Mouse (Mus musculus) Patski (cell line): ENCODE results near the gene Ccdc144b. TPM values are rescaled to one million over a fixed set of nuclear protein-coding genes. Genes with fewer than 3 reads are reported as not detected.

Source experiments
- ATAC-seq: fragments of 100-300 bp; one replicate; pipeline ENCODE4 v1.8.0; 2021
- CTCF ChIA-PET: fragments of 350-600 bp; sonication (Branson Sonifier 250); formaldehyde crosslinking; loops from one replicate; lab custom pipeline; 2022; ENCODE audit warnings: inconsistent platforms; lab: Charles Lee
- POLR2A ChIA-PET: fragments of 350-600 bp; sonication (Branson Sonifier 250); formaldehyde crosslinking; loops from one replicate; lab custom pipeline; 2022; ENCODE audit warnings: antibody characterized with exemption, inconsistent platforms; lab: Charles Lee
- DNase-seq: peaks from one replicate; pipeline ENCODE4 v3.0.0-alpha.2; 2011; ENCODE audit warnings: low read depth, low spot score
- H3K27me3 ChIP-seq: fragments of 371-371 bp; one replicate; pipeline ENCODE4 v1.5.1; 2021
- CTCF ChIP-seq: fragments of 100-300 bp; IDR thresholded peaks from one replicate; pipeline ENCODE4 v1.5.1; 2021
- in situ Hi-C: fragments of 300-500 bp; cut with MboI; formaldehyde crosslinking; loops from 3 replicates; pipeline ENCODE4 v1.11.1; 2018; ENCODE audit warnings: low pct_unique_long_range_greater_than_20kb, mixed read lengths
- polyA plus RNA-seq: library from polyadenylated mRNA; unstranded; gene quantifications from one replicate; pipeline ENCODE4 v1.2.3, GENCODE M21; 2021

Gene Ccdc144b
- polyA plus RNA-seq, 1 experiment from 2014 or later: not detected

GRCm38 (mm10) chr3:36071047-36071446, 17.7 kb upstream of the Ccdc144b start:
- in situ Hi-C loops: no loop called here
- ATAC-seq (no peak), DNase-seq (no peak)
- no peak for TF ChIP-seq CTCF
- POLR2A ChIA-PET: no interaction called here
- CTCF ChIA-PET: no interaction called here
- no peaks in the 10 kb centered on the region for H3K27me3 ChIP-seq

GRCm38 (mm10) chr3:36070436-36070835, 17.1 kb upstream of the Ccdc144b start:
- TF ChIP-seq CTCF: no peak
- CTCF ChIA-PET: no interaction called here
- in situ Hi-C loops: no loop called here
- H3K27me3 ChIP-seq: no peaks in the 10 kb centered on the region
- ATAC-seq (no peak), DNase-seq (no peak)
- POLR2A ChIA-PET: no interaction called here

GRCm38 (mm10) chr3:36067731-36068130, 14.4 kb upstream of the Ccdc144b start:
- in situ Hi-C loops: no loop called here
- POLR2A ChIA-PET: no interaction called here

GRCm38 (mm10) chr3:36065843-36066651, 12.7 kb upstream of the Ccdc144b start, which contains the start of gene Acad9:
Acad9 (plus strand) TSS chr3:36065979.
- ChIA-PET POLR2A (interaction anchor here (0.6 to 1.5 kb wide), 3 partner anchors 9 to 303 kb away, joined by 3 to 5 read pairs (median 4); no protein-coding TSS in a partner anchor), CTCF (interaction anchor here (0.7 to 1.8 kb wide), 7 partner anchors 14 to 93 kb away, joined by 3 to 5 read pairs (median 4); no protein-coding TSS in a partner anchor)
- H3K27me3 ChIP-seq: peaks cover 16% of the 10 kb centered on the region
- ATAC-seq (peak; percentile 97), DNase-seq (peak; percentile 90)
- no peak for TF ChIP-seq CTCF
- in situ Hi-C loops: no loop called here

More at GRCm38 (mm10) chr3:36067731-36068130, 14.4 kb upstream of the Ccdc144b start:
- CTCF ChIA-PET: no interaction called here
- ATAC-seq (no peak), DNase-seq (no peak)
- TF ChIP-seq CTCF: no peak
- peaks cover under 1% of the 10 kb centered on the region for H3K27me3 ChIP-seq

- ChIA-PET CTCF (interaction anchor here (0.7 to 1.5 kb wide), 4 partner anchors 23 to 93 kb away, joined by 3 to 4 read pairs (median 3); no protein-coding TSS in a partner anchor), POLR2A (interaction anchor here (0.6 to 1.5 kb wide), 4 partner anchors 9 to 821 kb away, joined by 3 to 5 read pairs (median 4); no protein-coding TSS in a partner anchor)
- ATAC-seq (no peak), DNase-seq (no peak)
- peaks cover 23% of the 10 kb centered on the region for H3K27me3 ChIP-seq
- TF ChIP-seq CTCF: no peak
- in situ Hi-C loops: no loop called here
Measured at GRCm38 (mm10) chr3:36065166-36065565, 11.8 kb upstream of the Ccdc144b start.

GRCm38 (mm10) chr3:36064592-36065061, 11.3 kb upstream of the Ccdc144b start:
- DNase-seq (no peak), ATAC-seq (no peak)
- H3K27me3 ChIP-seq: peaks cover 25% of the 10 kb centered on the region
- no peak for TF ChIP-seq CTCF
- POLR2A ChIA-PET: no interaction called here
- in situ Hi-C loops: loop anchor here (5.0 kb wide), 2 partner anchors 87 to 372 kb away; no protein-coding TSS in a partner anchor
- CTCF ChIA-PET: interaction anchor here (1.2 to 1.5 kb wide), 3 partner anchors 23 to 372 kb away, joined by 3 read pairs; no protein-coding TSS in a partner anchor

- ChIA-PET POLR2A (interaction anchor here (0.6 kb wide), 1 partner anchor 13 kb away, joined by 3 read pairs; no protein-coding TSS in a partner anchor), CTCF (interaction anchor here (0.5 to 2.5 kb wide), 12 partner anchors 9 to 371 kb away, joined by 3 to 11 read pairs (median 4); no protein-coding TSS in a partner anchor)
- DNase-seq: peak; percentile 15
- peak; percentile 95 for TF ChIP-seq CTCF
- peaks cover 67% of the 10 kb centered on the region for H3K27me3 ChIP-seq
- in situ Hi-C loops: loop anchor here (5.0 kb wide), 2 partner anchors 83 to 368 kb away; no protein-coding TSS in a partner anchor
- ATAC-seq: peak; percentile 89
Measured at GRCm38 (mm10) chr3:36060096-36060850, 6.9 kb upstream of the Ccdc144b start.

GRCm38 (mm10) chr3:36049106-36049505, 4.2 kb downstream of the Ccdc144b start:
- CTCF ChIA-PET: no interaction called here
- DNase-seq (no peak), ATAC-seq (no peak)
- TF ChIP-seq CTCF: no peak
- peaks cover 68% of the 10 kb centered on the region for H3K27me3 ChIP-seq
- POLR2A ChIA-PET: no interaction called here
- in situ Hi-C loops: no loop called here

- no peak for DNase-seq
- POLR2A ChIA-PET: no interaction called here
- peaks cover 61% of the 10 kb centered on the region for H3K27me3 ChIP-seq
- CTCF ChIA-PET: no interaction called here
- TF ChIP-seq CTCF: no peak
- ATAC-seq: no peak
- in situ Hi-C loops: no loop called here
Measured at GRCm38 (mm10) chr3:36045086-36045485, 8.3 kb downstream of the Ccdc144b start.

- CTCF ChIA-PET: interaction anchor here (1.2 kb wide), 1 partner anchor 10 kb away, joined by 3 read pairs; no protein-coding TSS in a partner anchor
- no peak for DNase-seq
- in situ Hi-C loops: no loop called here
- TF ChIP-seq CTCF: no peak
- POLR2A ChIA-PET: no interaction called here
- peaks cover 62% of the 10 kb centered on the region for H3K27me3 ChIP-seq
- no peak for ATAC-seq
Measured at GRCm38 (mm10) chr3:36044520-36044919, 8.8 kb downstream of the Ccdc144b start.
